Mouse (Mus musculus): ENCODE data around the gene Gm11627.
"Not testable (repeated sequence)": the region's sequence is repeated elsewhere in the genome, so short reads cannot be mapped to it uniquely, and the experiment has no call there.

Gene Gm11627

DNA sequence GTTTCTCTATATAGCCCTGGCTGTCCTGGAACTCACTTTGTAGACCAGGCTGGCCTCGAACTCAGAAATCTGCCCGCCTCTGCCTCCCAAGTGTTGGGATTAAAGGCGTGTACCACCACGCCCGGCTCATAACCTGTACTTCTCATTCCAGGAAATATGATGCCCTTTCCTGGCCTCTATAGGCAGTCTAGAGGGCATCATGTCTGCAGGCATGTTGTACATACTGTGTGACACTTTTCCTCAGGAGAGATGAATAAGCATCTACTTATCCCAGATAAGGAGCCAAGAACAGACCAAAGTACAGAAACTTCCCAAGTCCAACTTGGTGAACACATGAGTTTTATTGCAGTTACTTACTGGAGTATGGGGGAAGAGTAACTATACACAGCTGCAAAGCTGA lies 20.6 kb downstream of the Gm11627 start:
- DNase-seq = no peak

DNA sequence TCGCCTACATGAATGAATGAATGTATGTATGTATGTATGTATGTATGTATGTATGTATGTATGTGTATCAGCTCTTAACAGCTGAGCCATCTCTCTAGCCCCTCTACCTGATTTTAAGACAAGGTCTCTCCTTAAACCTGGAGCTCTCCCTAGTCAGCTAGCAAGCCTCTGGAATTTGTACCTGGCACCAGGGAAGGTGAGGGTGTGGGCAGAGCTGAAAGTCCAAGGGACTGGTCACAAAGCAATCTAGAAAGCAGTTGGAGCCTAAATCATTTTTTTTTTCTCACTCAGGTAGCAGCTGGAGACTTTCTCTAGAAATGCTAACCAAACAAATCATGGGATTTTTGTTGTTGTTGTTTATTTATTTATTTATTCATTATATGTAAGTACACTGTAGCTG lies 21.9 kb downstream of the Gm11627 start:
- DNase-seq = no peak

DNA sequence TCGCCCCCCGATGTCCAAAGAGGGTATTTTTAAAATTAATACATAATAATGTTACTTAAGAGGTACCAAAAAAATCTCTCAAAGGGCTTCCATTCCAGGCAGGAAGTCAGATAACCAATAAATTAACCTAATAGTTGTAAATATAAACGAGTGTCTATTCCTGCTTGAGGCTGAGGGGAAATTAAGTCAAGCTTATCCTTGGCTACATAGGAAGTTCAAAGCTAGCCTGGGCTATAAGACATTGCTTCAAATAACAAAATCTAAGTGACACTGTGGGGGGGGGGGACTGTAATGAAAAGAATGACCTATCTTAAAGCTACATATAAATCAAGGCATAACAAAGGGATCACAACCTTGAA lies 22.6 kb downstream of the Gm11627 start:
- DNase-seq = peak; percentile 16

DNA sequence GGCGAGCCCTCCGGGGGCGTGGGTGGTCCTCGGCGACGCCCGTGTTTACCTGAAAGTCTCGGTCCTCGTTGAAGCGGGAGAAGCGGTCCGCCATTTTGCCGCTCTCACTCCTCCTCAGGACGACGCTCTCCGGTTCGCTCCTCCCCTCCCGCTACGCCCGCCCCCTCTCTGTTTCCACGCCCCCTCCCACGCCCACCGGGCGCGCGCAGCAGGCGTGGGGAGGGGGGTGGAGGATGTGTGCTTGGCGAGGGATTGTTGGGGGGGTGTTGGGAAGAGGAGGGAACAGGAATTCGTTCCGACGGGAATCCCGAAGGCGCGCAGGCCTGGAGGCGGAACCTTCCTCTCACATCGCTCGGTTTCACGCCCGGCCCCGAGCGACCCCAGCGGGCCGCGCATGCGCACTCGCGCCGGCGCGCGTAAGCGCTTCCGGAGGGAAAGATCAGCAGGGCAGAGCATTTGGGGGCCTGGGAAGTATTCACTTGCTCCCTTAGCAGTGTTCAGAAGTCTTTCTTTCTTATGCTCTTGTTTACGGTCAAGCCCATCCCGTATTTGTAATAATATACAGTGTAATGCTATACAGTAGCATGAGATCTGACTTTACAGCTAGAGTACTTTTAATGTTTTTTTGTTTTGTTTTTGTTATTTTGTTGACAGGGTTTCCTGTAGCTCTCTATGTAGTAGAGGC lies 23.1 kb downstream of the Gm11627 start, which contains the start of gene Gpatch8:
Gene Gpatch8, minus strand, starts transcription at position 362 of the 685 bp plus-strand sequence.
- DNase-seq = peak; percentile 91

GRCm38 (mm10) chr11:102555400-102556030 lies 23.7 kb downstream of the Gm11627 start:
- DNase-seq = no peak

GRCm38 (mm10) chr11:102552051-102552450 lies 27.2 kb downstream of the Gm11627 start:
- DNase-seq = no peak

GRCm38 (mm10) chr11:102551176-102551575 lies 28.1 kb downstream of the Gm11627 start:
- no peak for DNase-seq

DNA sequence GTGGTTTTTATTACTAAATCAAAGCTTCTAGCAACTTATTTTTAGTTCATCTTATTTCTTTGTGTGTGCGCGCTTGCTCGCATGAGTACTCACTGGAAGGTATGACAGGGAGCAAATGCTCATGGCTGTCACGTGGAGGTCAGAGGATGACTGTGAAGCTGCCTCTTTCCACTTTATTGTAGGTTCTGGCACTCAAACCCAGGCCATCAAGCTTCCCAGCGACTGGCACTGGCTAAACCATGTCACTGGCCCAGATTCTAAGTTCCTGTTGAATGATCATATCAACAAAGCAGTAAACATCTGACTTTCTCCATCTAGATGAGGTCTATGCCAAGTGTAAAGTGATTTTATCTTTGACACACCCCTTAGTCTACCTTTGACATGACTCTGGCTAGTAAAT lies 37.8 kb downstream of the Gm11627 start:
- no peak for DNase-seq

GRCm38 (mm10) chr11:102540286-102540685 lies 39.0 kb downstream of the Gm11627 start:
- DNase-seq = not testable (repeated sequence)

GRCm38 (mm10) chr11:102539690-102540089 lies 39.6 kb downstream of the Gm11627 start:
- no peak for DNase-seq

DNA sequence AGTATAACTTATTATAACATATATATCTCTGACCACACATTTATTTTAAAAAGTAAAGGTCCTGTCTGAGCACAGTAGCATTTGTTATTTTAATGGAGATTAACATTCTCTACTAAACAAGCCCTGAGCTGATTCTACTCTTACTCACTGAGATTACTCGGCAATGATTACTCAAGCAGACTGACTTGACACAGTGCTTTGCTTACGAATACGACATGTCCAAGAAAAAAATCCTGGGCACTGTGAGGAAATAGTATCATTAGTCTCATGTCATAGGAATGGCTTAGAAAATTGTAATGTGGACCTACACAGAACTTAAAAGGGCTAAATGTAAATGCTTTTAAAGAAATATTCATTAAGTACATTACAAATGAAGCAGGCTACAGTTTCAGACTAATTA lies 43.1 kb downstream of the Gm11627 start:
- DNase-seq = no peak

GRCm38 (mm10) chr11:102534078-102534477 lies 45.2 kb downstream of the Gm11627 start:
- no peak for DNase-seq

- DNase-seq = no peak
Measured at GRCm38 (mm10) chr11:102531425-102531824, 47.8 kb downstream of the Gm11627 start.
